Mouse (Mus musculus) ES-E14 (cell line): Measurements from ENCODE around the gene Als2cl.

Source experiments
- CHD2 ChIP-seq: IDR thresholded peaks from 2 replicates; pipeline ENCODE4 v1.6.1; 2014; ENCODE audit warnings: mild to moderate bottlenecking, low read depth, low read length, inconsistent platforms
- HCFC1 ChIP-seq: IDR thresholded peaks from 2 replicates; pipeline ENCODE4 v1.6.1; 2012; ENCODE audit warnings: low read length, inconsistent platforms, borderline replicate concordance; ENCODE audit not compliant: insufficient read depth
- MAFK ChIP-seq: IDR thresholded peaks from 2 replicates; pipeline ENCODE4 v1.6.1; 2014; ENCODE audit warnings: mild to moderate bottlenecking, low read depth, low read length, inconsistent platforms; ENCODE audit not compliant: insufficient read depth
- ZC3H11A ChIP-seq: IDR thresholded peaks from 2 replicates; pipeline ENCODE4 v1.6.1; 2012; ENCODE audit warnings: low read depth, mild to moderate bottlenecking, inconsistent platforms, low read length, borderline replicate concordance
- ZNF384 ChIP-seq: IDR thresholded peaks from 2 replicates; pipeline ENCODE4 v1.6.1; 2012; ENCODE audit warnings: low read depth, low read length, inconsistent platforms

DNA sequence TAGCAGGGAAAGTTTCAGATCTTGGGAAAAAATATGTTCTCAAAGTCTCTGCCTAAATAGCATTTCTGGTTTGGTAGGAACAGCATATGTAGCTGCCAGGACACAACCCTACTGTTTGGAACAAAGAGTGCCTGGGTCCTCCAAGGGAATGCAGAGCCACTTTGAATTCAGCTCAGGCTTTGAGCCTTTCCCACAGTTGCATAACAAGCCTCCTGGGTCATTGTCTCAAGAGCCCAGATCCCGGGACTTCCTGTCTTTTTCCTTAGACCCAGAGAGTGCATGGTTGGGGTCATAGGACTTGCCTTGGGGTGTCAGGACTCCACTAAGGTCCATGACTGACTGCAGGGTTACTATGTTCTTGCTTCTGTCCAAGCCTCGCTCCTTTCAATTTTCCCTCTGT, 43.6 kb upstream of the Als2cl start:
- TF ChIP-seq CHD2 (no peak), HCFC1 (no peak), MAFK (no peak), ZNF384 (no peak), ZC3H11A (no peak)
